Mouse (Mus musculus): ENCODE data around the gene Lmod2.

Lmod2 gene

DNA sequence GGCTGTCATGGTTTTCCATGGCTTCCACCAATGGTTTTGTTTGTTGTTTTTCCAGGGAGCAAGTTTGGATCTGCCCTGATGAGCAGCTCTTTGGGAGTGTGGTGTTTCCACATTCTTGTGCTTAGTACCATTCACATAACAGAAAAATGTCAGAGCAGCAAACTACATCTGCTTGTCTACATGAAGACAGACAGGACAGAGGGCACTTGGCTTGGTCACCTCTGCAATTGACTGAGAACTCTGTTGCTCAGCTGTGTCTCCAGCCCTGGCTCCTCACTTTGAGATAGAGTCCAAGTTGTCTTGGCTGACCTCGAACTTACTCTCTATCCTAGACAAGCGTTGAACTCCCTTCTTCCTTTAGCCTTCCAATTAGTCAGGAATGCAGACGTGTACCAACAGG, 4.8 kb downstream of the Lmod2 start:
- DNase-seq (ENCODE audit: low spot score), result no peak

DNA sequence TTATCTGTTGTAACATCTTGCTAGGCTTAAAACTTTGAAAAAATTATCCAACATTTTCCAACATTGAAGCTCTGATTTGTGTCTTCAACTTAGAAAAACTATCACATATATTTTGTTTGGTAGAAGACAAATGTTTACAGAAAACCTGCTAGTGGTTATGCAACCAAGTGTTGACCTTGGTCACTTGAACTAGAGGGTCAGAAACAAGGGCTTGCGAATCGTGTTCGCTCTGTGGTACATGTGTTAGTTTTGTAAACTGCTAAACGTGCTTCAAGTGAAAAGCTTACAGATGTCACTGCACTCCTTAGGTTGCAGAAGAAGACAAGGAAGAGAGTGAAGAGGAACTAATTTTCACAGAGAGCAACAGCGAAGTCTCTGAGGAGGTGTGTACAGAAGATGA, 5.4 kb downstream of the Lmod2 start:
- DNase-seq (ENCODE audit: low spot score), result no peak

GRCm38 (mm10) chr6:24604289-24604688, 6.7 kb downstream of the Lmod2 start:
- no peak for DNase-seq (ENCODE audit: low spot score)

DNA sequence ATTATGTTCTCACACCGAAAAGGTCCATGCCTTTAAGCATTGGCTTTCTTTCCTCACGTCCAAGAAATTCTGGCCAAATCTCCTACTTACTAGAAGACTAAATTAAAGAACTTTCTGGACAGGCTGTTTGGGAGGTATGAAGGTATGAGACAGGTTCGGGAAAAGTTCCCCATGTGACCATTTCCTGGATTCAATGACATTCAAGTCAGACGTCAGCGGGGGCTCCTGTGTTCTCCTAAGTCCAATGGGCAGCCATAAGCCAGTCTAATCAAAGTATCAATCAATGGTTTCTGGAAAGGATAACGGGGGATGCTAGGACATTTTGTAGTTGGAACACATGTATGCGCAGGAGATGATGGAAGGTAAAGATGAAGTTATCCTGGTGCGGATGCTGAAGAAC, 8.1 kb downstream of the Lmod2 start:
- DNase-seq (ENCODE audit: low spot score), result no peak

- no peak for DNase-seq (ENCODE audit: low spot score)
These were observed 8.9 kb downstream of the Lmod2 start for GRCm38 (mm10) chr6:24606512-24606911.

GRCm38 (mm10) chr6:24607531-24607930, 10.0 kb downstream of the Lmod2 start:
- no peak for DNase-seq (ENCODE audit: low spot score)

DNA sequence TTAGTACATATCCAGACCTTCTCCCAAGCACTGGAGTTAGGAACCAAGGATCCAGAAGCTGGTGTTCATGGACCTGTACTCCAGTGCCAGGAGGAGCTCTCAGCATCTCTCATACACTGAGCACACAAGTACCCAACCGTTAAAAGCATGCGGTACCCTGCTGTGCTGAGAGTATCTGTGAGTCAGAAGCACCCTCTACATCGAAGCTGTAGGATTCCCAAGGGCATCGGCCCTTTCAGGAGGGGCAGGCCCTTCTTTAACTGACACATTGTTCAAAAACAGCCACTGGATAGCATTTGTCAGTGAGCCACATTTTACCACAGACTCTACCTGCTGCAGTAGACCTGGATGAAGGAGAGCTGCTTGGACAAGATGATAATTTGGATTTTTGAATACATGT, 10.6 kb downstream of the Lmod2 start:
- no peak for DNase-seq (ENCODE audit: low spot score)

DNA sequence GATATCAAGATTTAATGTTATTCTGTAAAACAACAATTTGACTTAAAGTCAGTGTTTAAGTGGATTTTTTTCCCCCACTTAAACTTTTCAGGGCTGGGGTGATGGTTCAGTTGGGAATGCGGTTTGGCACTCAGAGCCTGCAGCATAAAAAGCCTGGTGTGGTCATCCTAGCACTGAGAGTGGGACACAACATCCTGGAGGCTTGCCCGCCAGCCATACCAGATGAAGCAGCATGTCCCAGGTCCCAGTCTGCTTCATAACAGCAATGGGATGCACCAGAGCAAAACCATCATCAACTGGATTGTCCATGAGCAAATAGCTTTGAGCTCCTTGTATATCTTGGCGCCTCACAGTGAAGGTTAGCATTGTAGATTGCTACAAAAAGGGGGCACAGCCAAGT, 11.1 kb downstream of the Lmod2 start:
- DNase-seq (ENCODE audit: low spot score), result no peak

GRCm38 (mm10) chr6:24609531-24609930, 12.0 kb downstream of the Lmod2 start:
- DNase-seq (ENCODE audit: low spot score), result no peak

- no peak for DNase-seq (ENCODE audit: low spot score)
These were observed 12.8 kb downstream of the Lmod2 start for GRCm38 (mm10) chr6:24610358-24610757.

GRCm38 (mm10) chr6:24612074-24612755, 14.7 kb downstream of the Lmod2 start:
- DNase-seq (ENCODE audit: low spot score), result no peak

- DNase-seq (ENCODE audit: low spot score), result no peak
These were observed 15.8 kb downstream of the Lmod2 start for GRCm38 (mm10) chr6:24613346-24613745.

- no peak for DNase-seq (ENCODE audit: low spot score)
These were observed 16.4 kb downstream of the Lmod2 start for GRCm38 (mm10) chr6:24613918-24614317.

DNA sequence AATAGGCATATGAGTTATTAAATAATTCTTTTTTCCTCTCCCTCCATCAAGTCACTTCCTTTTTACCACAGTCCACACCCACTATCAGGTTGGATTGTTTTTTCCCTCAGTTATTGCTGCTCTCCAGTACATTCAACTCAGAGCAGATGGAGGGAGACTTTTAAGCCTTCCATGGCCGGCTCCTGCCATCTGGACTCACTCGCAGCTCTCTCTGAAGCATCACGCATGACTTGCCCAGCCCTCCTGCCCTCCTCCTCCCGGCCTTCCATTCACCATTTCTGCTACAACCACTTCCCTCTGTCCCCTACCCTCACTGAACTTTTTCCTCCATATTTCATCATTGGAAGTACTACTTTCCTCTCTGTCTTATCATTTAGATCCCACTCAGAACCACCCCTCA, 19.2 kb downstream of the Lmod2 start:
- no peak for DNase-seq (ENCODE audit: low spot score)

- no peak for DNase-seq (ENCODE audit: low spot score)
These were observed 21.9 kb downstream of the Lmod2 start for GRCm38 (mm10) chr6:24619285-24620045.

- DNase-seq (ENCODE audit: low spot score), result no peak
These were observed 23.4 kb downstream of the Lmod2 start for GRCm38 (mm10) chr6:24620936-24621335.

DNA sequence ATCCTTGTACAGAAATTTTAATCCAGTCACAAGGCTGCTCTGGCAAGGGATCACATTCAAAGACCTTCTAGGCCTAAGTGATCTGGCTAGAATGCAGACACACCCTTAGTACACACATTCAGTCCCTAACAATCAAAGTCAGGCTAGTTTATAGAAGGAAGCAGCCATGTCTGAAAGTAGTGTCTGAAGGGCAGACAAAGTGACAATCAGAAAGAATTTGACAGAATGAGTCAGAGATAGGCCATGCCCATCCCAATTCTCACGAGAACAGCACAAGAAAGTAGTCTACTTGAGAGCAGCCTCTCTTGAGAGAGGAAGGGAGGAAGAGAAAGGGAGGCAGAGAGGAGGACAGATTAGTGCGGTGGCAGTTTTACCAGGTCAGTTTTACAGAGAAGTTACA, 24.5 kb downstream of the Lmod2 start:
- DNase-seq (ENCODE audit: low spot score), result no peak

GRCm38 (mm10) chr6:24627586-24628030, 30.0 kb downstream of the Lmod2 start:
- DNase-seq (ENCODE audit: low spot score), result peak; percentile 86

- DNase-seq (ENCODE audit: low spot score), result no peak
These were observed 30.9 kb downstream of the Lmod2 start for GRCm38 (mm10) chr6:24628499-24628898.

DNA sequence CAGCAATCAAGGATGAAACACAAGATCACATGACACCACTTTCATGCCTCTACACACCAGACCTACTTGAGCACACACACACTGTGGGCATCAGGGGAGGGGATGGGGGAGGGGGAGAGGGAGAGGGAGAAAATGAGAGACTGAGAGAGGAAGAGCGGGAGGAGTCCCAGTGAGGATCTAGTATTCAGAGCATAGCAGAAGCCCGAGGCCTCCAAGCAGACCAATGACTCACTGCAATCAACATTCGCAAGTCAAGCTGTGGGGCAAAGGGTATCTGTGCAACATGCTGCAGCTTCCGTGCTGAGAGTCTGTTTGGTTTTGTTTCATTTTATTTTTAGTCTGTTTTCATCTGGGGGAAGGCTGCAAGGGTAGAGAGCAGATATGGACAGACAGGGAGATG, 34.5 kb downstream of the Lmod2 start:
- no peak for DNase-seq (ENCODE audit: low spot score)

DNA sequence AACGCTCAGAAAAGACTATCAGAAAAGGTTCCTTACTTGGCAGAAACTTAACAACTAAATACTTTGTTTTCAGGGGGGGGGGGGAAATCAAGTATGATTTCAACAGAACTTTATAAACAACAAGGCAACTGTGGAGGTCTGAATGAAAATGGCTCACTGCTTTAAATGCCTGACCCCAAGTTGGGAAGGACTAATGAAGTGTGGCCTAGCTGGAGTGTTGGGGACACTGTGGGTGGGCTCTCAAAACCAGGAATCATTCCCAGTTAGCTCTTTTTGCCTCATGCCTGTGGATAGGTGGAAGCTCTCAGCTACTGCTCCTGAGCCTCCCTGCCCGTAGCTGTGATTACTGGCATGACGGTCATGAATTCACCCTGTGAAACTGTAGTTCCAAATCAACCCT, 36.5 kb downstream of the Lmod2 start:
- no peak for DNase-seq (ENCODE audit: low spot score)

DNA sequence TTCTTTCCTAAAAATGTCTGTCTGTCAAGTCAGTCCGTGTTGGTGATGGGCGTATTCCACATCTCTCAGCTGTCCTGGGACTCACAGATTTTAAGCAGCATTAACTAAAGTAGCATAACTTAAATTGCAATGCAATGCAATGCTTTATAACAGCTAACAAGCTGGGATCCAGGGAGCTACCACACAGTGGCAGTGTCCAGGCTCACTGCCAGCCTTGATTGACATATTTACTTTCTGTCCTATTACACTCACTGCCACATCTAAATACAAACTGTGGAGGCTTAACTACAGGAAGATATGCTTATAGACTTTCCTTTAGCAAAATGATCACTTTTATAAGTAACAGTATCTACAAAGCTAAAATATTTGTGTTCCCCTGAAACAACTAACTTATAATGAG, 38.3 kb downstream of the Lmod2 start:
- DNase-seq (ENCODE audit: low spot score), result no peak

DNA sequence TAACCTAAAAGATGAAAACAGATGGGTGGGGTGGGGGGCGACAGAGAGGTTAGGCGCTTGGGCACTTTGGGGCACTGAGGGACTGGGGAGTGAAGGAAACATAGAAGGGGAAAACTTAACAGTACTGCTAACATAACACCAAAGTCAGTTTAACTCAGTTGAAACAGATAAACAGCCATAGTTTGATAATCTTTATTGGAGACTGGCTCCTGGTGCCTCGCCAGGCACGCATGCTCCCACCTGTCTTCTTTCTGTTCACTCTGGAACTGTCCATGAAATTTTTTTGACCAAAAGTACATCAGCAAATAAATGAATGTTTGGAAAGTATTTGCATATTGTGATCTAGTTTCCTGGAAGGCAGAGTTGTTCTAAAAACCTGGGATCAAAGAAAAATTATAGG, 43.7 kb downstream of the Lmod2 start:
- no peak for DNase-seq (ENCODE audit: low spot score)

DNA sequence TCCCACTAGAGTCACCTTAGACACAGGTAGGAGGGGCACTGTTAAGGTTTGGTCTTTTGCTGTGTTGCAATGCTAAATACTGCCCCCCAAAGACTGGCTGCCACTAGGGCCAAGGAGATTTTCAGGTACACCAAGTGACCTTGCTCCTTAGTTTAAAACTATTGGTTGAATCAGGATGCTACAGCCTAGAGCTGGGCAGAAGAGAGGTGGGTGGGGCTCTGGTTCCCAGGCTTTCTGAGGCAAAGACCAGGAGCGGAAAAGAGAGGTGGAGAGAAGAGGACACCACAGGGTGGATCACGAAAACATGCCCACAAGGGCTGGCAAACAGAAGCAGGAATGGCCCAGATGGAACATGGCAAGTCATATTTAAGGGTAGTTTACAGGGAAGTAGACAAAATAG, 44.6 kb downstream of the Lmod2 start:
- no peak for DNase-seq (ENCODE audit: low spot score)

Data from embryo, embryonic 10.5 days (tissue).